Mouse (Mus musculus) testis, adult 2 months (tissue): Measurements from ENCODE around the gene Tmtc1. TPM values are rescaled to one million over a fixed set of nuclear protein-coding genes. Genes with fewer than 3 reads are reported as not detected.

Source experiments
- H3K27ac ChIP-seq: fragments of 200-500 bp; 2 replicates; pipeline ENCODE4 v1.5.1; 2012; ENCODE audit warnings: low read depth, low read length; ENCODE audit not compliant: control insufficient read depth, insufficient read depth
- H3K27me3 ChIP-seq: fragments of 200-500 bp; 2 replicates; pipeline ENCODE4 v1.6.1; 2012; ENCODE audit warnings: mild to moderate bottlenecking, low read length, moderate library complexity; ENCODE audit not compliant: control insufficient read depth, insufficient read depth
- H3K36me3 ChIP-seq: fragments of 200-500 bp; 2 replicates; pipeline ENCODE4 v1.6.1; 2012; ENCODE audit warnings: mild to moderate bottlenecking, low read length; ENCODE audit not compliant: control insufficient read depth, insufficient read depth
- H3K4me1 ChIP-seq: fragments of 200-500 bp; 2 replicates; pipeline ENCODE4 v1.6.1; 2012; ENCODE audit warnings: low read length; ENCODE audit not compliant: control insufficient read depth, insufficient read depth
- H3K4me3 ChIP-seq: fragments of 200-500 bp; 2 replicates; pipeline ENCODE4 v1.5.1; 2012; ENCODE audit warnings: low read depth, mild to moderate bottlenecking, low read length, moderate library complexity, mixed read lengths; ENCODE audit not compliant: control insufficient read depth
- CTCF ChIP-seq: fragments of 200-500 bp; IDR thresholded peaks from 2 replicates; pipeline ENCODE4 v1.5.1; 2012; ENCODE audit warnings: low read depth, mild to moderate bottlenecking, inconsistent platforms, low read length, moderate library complexity; ENCODE audit not compliant: control insufficient read depth, insufficient read depth, insufficient replicate concordance
- POLR2A ChIP-seq: fragments of 200-500 bp; IDR thresholded peaks from 2 replicates; pipeline ENCODE4 v1.6.1; 2012; ENCODE audit warnings: low read depth, mild to moderate bottlenecking, inconsistent platforms, low read length, moderate library complexity; ENCODE audit not compliant: control insufficient read depth
- polyA plus RNA-seq: library from polyadenylated mRNA; depleted of rRNA; stranded (reverse); fragments of >200 nt; gene quantifications from 2 replicates; pipeline ENCODE4 v1.2.3, GENCODE M21; 2012

Tmtc1 gene
- polyA plus RNA-seq, 1 experiment, result 3.5 TPM

DNA sequence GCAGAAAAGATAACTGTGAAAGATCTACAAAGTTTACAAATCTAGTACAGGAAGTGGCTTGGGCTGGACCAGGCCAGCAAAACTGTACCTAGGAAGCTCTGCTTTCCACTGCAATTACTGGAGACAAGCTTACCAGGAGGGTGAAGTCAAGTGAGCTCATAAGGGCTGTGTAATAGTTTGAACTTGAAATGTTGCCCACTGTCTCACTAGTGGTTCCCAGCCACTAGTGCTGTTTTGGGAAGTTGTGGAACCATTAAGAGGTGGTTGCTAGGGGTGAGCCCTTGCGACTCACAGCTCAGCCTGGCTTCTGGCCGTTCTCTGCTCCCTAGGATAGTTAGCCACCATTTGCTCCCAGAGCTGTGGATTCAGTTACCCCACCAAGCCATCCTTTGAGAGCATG lies 112.3 kb downstream of the Tmtc1 start:
- no peak for TF ChIP-seq POLR2A
- no peak for TF ChIP-seq CTCF
- H3K27me3 ChIP-seq, result no peaks in the 10 kb centered on the region
- H3K27ac ChIP-seq, result no peak overlapping the region
- H3K4me1 ChIP-seq, result no peaks in the 10 kb centered on the region
- no peaks in the 10 kb centered on the region; the same call in 1 of the 2 replicates for H3K36me3 ChIP-seq
- no peak overlapping the region for H3K4me3 ChIP-seq

DNA sequence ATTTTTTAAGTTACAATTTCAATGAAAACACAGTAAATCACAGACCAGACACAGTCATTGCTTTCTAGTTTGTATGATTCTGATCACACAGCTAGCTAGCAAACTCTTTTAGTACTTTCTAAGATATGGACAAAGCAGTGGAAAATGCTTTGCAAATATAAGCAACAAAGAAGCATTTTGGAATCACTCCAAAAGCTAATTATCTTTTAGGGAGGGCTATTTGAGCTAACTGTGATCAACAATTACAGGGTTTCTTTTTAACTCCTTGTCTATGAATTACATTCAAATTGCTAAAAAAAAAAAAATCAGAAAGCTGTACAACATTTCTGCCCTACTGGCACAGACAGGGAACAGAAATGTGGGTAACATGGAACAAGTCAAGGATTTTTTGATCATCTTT lies 114.2 kb downstream of the Tmtc1 start:
- no peak for TF ChIP-seq POLR2A
- TF ChIP-seq CTCF, result no peak
- Histone ChIP-seq H3K36me3 (no peaks in the 10 kb centered on the region; the same call in 1 of the 2 replicates), H3K4me3 (no peak overlapping the region), H3K27ac (no peak overlapping the region), H3K4me1 (no peaks in the 10 kb centered on the region), H3K27me3 (no peaks in the 10 kb centered on the region)

DNA sequence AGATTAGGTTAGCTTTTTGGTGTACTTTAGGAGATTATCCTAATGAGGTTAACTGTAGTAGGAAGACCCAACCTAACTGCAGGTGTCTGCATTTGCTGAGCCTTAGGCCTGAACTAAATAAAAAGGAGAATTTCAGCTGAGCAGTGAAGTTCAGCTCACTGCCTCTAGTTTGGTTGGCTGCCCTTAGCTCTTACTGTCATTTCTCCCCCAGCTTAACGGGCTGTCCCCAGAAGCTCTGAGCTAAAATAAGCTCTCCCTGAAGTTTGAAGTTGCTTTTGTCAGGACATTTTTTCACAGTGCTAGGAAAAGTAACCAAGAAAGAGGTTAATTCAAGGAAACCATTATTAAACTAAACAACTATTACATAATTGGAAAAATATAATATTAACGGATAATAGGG lies 115.3 kb downstream of the Tmtc1 start:
- Histone ChIP-seq H3K4me3 (no peak overlapping the region), H3K27me3 (no peaks in the 10 kb centered on the region), H3K4me1 (no peaks in the 10 kb centered on the region), H3K36me3 (no peaks in the 10 kb centered on the region; the same call in 1 of the 2 replicates), H3K27ac (no peak overlapping the region)
- TF ChIP-seq POLR2A (no peak), CTCF (no peak)

DNA sequence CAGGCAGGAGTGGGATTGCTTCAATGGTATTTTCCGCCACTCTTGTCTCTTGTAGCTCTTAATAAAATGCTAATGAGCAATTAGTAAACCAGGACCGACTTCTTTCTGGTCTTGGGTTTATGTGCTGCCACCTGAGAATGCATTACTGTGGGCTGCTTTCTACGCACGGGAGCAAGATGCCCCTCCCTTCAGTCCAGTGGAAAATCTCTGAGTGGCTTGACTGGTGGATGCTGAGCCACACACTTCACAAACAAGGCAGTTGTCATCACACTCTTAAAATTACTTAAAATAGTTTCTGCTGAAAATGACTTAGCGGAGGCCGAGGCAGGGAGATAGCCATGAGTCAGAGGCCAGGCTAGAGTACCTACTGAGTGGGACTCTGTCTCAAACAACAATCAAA lies 116.1 kb downstream of the Tmtc1 start:
- Histone ChIP-seq H3K27ac (no peak overlapping the region), H3K4me3 (no peak overlapping the region), H3K27me3 (no peaks in the 10 kb centered on the region), H3K36me3 (no peaks in the 10 kb centered on the region; the same call in 1 of the 2 replicates), H3K4me1 (no peaks in the 10 kb centered on the region)
- TF ChIP-seq CTCF (no peak), POLR2A (no peak)

DNA sequence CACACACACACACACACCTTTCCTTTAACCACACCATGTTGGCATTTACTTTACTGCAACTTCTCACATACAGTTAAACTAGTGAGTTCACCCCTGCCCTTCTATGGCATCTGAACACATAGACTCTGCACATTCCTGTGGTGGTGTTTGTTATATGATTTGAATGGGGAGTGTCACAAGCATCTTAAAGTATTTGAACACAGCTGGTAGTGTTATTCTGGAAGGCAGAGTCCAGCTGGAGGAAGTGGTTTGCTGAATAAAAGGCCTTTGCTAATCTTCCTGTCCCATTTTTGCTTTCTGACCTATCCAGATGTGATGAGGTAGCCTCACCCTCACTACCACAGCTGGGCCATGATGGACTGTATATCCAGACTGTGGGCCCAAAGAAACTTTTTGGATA lies 125.5 kb downstream of the Tmtc1 start:
- Histone ChIP-seq H3K36me3 (no peaks in the 10 kb centered on the region), H3K27ac (no peak overlapping the region), H3K4me1 (no peaks in the 10 kb centered on the region), H3K4me3 (no peak overlapping the region), H3K27me3 (no peaks in the 10 kb centered on the region)
- no peak for TF ChIP-seq POLR2A
- TF ChIP-seq CTCF, result no peak

DNA sequence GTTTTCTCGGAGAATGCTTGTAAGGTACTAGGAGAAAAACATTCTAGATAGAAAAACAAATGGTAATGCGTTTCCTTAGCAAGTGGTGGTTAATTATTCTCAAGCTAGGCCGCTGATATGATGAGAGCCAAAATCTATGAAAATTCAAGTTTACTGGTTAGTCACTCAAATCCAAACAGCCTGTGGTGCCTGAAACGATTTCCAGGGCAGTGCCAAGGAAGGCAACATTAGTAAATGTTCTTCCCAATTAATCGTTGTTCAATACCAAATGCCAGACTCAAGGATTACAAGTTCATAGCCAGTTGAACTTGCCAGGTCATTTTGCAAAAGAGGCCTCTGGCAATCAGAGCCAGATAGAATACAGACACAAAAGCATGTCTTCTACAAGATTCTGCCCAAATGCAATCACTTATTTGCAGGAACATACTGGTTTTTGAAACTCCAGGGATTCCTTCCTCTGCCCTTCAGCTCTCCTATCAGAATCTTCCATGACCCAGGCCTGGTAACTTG lies 128.6 kb downstream of the Tmtc1 start:
- Histone ChIP-seq H3K4me1 (no peaks in the 10 kb centered on the region), H3K4me3 (no peak overlapping the region), H3K27me3 (no peaks in the 10 kb centered on the region), H3K27ac (no peak overlapping the region), H3K36me3 (no peaks in the 10 kb centered on the region)
- TF ChIP-seq POLR2A, result no peak
- no peak for TF ChIP-seq CTCF

DNA sequence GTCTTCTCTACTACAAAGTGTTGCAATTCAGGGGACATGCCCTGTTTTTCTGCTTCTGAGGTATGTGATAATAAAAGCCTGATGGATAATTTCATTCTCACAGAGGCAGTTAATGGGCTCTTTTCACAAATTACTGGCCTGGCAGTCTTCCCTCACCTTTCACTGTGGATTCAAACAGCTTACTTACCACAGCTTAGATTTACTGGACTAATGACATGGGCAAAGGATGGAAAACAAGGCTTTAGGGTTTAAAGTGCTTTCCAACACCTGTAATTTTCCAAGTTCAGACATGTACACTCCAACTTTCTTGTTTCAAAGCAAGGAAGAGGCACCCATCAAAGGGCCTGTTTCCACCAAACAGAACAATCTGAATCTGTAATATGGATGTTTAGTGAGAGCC lies 129.1 kb downstream of the Tmtc1 start:
- Histone ChIP-seq H3K27me3 (no peaks in the 10 kb centered on the region), H3K4me1 (no peaks in the 10 kb centered on the region), H3K36me3 (no peaks in the 10 kb centered on the region), H3K27ac (no peak overlapping the region), H3K4me3 (no peak overlapping the region)
- no peak for TF ChIP-seq POLR2A
- TF ChIP-seq CTCF, result no peak

DNA sequence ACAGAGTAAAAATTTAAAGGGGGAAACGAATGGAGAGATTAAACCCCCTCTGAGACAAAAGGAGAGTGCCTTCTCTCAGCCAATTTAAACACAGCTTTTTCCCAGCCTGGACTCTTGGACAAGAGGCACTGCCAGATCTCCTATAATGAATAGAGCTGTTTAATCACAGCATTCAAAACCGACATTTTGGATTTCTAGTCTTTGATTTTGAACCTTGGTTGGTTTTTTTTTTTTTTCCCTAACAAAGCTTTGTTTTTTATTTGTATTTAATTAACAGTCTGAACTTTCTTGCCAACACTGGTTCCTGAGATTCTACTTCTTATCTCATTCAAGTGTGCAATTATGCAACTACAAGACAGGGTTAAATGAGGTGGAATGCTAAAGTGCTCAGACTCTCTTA lies 133.2 kb downstream of the Tmtc1 start:
- Histone ChIP-seq H3K4me1 (no peaks in the 10 kb centered on the region), H3K27me3 (no peaks in the 10 kb centered on the region), H3K27ac (no peak overlapping the region), H3K36me3 (no peaks in the 10 kb centered on the region; the same call in 1 of the 2 replicates), H3K4me3 (no peak overlapping the region)
- TF ChIP-seq POLR2A (no peak), CTCF (no peak)
